Mouse (Mus musculus) kidney, adult 9 months (tissue): ENCODE results near the gene Clec4b2.
A peak's percentile ranks its signal among the peaks of the same experiment; 100 is the strongest.
"Not testable (repeated sequence)": the region's sequence is repeated elsewhere in the genome, so short reads cannot be mapped to it uniquely, and the experiment has no call there.

ENCODE experiments used
- DNase-seq: peaks from one replicate; pipeline ENCODE4 v3.0.0; 2022

Gene Clec4b2

DNA sequence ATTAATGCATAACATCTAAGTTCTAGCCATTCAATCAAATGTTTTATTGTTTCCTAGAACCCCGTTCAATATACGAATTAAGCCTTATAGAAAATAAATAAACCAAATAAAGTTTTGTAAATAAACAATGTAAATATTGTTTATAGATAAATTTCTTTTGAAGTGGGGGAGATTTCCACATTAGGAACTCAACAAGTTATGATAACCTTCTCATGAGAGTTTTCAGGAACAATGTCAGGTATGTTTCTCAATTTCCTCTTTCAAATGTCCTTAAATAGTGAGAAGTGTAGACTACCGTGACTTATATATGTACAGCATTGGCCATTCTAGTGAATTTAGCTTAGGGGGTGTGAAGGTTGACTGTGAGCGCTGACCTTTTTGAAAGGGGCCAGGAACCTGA lies at the start of gene Clec4b2:
Clec4b2 (plus strand) TSS at position 301 of the 400 bp plus-strand sequence.
- no peak for DNase-seq

DNA sequence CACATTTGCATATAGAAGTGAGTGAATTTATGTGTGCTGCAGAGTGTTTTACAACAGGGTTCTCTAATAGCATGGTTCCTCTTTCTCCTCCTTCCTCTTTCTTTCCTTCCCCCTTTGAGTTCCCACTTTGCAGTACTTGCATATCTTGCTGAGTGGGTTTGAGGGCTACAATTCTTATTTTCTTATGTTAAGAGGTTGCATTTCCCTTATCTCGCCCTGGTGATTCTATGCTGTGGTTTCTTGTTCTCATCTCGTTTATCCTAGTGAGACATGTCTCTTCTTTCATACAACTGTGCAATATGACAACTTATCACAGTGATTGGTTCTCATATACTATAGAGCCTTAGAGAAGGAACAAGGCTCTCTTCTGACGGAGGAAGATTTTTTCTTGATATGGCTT lies 49.5 kb upstream of the Clec4b2 start:
- peak; percentile 15 for DNase-seq

DNA sequence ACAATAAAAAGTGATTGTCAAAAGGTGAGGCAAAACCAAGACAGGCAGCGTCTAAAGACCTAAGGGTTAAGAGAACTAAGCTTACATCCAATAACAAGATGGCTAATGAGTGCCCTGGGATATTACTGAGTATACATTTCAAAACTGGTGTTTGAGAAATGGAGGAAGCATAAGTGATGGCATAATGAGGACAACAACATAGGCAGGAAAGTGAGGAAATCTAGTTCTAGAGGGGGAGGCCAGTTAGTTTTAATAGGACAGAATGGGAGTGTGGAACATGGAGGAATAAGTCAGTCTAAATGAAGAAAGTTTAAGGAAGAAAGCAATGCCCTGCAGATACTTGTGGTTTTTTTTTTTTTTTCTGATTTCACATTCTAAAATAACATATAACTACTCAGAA lies 45.5 kb upstream of the Clec4b2 start:
- no peak for DNase-seq

DNA sequence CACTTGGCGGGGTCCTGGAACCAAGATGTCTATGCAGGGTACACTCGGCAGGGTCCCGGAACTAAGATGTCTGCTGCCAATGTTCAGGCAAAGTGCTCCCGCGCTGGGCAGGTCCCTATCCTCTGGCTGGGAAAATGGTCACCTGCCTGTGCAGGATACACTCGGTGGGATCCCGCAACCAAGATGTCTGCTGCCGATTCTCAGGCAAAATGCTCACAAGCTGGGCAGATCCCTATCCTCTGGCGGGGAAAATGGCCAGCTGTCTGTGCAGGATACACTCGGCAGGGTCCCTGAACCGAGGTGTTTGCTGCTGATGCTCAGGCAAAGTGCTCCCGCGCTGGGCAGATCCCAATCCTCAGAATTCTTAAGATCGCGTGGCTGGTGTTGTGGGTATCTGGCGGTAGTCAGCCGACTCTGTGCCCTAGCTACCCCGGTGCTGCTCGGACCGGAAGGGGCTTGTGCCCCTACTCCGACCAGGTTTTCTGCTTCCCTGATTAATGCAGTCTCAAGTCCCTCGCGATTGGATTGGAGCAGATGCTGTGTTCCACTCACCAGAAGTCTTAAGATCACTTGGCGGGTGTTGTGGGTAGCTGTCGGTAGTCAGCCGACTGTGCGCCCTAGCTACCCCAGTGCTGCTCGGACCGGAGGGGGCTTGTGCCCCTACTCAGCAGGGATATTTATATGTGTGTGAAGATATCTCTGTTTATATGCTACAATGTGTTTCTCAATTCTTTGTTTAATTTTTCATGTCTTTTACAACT lies 34.7 kb upstream of the Clec4b2 start:
- DNase-seq, result not testable (repeated sequence)

DNA sequence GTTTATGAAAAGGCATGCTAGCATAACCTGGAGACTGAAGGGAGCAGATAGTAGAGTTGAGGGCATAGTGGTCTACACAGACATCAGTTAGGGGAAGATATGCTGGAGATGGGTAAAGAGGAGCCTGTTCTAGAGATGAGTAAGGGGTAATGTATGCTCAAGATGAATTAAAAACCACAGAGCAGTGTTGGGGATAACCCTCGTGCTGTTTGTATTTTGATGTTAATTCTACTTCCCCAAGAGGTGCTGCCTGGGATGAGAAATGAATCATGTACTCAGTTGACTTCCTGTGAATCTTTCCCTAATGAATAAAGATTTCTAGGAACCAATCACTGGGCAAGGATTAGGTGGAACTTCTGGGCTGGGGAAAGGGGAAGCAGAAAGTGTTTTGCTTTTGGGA lies 2.6 kb upstream of the Clec4b2 start:
- no peak for DNase-seq

DNA sequence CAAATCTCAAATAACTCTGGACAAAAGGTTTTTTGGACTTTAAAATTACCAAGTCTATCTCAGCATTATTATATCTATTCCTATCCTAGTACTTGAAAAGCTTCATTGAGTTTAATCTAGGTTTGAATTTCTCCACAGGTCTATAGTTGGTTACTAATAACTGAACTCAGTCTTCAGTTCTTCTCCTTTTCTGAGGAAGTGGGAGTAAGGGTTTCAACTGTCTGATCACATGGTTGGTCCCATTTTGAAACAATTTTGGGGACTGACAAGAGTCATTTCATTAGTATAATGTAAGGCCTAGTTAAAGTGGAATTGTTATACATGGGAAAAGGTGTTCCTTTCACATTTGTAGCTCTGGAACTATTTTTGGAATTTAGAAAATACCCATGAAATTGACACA lies 1.7 kb upstream of the Clec4b2 start:
- no peak for DNase-seq

DNA sequence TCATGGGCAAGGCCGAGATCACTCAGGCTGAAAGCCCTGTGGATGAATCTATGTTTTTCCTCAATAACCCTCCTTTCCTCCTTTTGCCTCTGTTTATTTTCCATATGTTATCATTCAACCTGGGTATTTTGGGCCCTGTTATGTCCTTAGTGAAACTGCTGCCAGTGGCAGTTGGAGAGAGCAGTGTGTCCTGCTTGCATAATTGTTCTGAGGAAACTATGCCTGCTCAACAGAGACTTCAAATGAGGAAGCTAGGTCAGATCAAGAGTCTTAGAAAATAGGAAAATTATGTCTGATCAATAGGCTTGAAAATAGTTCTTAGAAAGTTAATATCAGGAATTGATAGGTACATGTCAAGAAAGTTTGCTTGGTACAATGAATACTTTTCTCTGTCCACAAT lies 2.9 kb downstream of the Clec4b2 start:
- DNase-seq, result no peak

DNA sequence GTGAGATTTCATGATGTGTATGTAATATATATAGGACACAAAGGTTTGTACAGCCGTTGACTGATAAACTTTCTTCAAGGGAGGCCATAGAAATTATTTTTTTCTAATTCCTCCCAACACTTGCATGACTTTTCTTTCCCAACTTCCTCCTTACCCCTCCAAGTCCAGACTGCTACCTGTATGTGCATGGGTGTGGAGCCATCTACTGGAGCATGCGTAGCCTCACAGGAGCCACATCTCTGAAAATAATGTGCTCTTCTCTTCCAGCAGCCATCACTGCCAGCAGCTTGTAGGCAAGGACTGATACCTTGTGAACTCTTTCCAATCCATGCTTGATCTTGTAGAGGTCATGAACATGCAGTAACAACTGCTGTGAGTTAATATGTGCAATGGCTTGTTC lies 12.2 kb downstream of the Clec4b2 start:
- DNase-seq, result peak; percentile 14

DNA sequence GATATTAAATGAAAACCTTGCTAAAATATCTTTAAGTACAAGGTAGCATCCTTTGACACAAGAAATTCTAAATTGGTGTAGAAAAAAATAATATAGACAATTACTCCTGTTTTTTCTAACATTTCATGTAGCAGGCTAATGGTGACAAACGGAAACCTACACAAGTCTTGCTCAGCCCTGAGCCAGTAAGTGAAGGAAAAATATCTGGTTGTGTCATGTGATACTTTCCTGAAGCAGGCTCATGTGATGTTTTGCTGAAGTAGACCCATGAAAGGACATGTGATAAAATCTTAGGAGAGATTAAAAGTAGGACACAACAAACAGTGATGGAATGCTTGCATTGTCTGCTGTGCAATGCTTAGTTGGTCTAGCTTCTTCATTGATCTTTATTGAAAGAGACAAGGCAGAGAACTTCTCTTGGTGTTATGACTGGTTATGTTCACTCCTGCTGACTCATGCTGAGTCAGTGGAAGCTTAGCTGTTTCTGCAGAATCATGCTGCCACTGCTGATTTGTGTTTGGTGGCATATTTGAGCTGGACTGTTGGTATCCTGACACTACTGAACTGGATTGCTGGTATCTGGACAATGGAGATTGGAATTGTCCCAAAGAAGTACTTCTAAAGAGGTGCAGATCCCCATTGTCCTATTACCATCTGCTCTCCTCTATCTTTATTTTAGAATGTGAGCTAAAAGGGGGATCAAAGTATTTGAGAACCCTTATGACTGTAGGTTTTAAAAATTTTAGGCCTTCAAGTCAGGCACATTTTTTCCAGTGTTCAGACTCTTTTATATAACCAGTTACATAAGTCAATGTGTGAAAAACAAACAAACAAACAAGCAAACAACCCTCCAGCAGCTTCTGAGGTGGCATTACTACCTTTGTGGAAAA lies 34.7 kb downstream of the Clec4b2 start:
- no peak for DNase-seq

DNA sequence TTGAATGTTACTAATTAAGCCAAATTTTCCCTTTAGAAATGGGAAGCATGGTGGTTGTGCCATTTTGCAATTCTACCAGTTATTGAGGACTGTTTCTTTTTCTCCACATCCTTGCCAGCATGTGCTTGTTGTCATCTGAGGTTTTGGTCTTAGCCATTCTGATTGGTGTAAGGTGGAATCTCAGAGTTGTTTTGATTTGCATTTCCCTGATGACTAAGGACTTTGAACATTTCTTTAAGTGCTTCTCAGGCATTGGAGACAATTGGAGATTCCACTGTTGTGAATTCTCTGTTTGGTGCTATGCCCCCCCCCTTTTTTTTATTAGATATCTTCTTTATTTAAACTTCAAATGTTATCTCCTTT lies 35.4 kb downstream of the Clec4b2 start:
- not testable (repeated sequence) for DNase-seq

DNA sequence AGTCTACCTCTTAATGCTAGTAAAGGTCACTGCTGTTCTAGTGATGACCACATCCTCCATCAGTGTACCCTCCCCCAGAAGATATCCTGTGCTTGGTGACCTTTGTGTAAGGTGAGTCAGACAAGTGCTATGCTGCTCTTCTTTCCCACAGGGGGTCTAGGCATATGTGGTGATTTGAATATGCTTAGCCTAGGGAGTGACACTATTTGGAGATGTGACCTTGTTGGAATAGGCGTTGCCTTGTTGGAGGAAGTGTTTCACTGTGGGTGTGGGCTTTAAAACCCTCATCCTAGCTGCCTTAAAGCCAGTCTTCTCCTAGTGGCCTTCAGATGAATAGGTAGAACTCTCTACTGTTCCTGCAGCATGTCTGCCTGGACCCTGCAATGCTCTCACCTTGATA lies 39.0 kb downstream of the Clec4b2 start:
- no peak for DNase-seq

DNA sequence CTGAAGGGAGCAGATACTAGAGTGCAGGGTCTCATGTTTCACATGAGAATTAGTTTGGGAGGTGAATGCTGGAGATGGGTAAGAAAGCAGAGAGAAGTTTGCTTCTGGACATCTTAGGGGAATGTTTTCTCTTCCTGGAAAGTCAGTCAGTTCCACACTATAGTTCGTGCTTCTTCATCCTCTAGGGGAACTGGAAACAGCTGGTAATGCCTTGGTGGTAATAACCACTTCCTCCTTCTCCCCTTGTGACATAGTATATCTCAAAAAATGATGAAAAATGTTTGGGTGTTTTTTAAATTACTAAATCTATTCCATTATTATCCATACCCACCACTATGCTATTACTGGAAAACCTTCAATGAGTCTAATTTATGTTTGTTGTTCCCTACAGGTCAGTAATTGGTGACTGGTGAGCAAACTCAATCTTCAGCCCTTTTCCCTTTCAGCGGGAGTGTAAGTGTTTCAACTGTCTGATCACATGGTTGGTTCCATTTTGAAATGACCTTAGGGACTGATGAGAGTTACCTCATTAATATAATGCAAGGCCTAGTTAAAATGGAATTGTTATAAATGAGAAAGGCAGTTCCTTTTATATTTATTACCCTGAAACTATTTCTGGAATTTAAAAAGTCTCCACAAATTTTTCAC lies 55.0 kb downstream of the Clec4b2 start:
- peak; percentile 3 for DNase-seq

DNA sequence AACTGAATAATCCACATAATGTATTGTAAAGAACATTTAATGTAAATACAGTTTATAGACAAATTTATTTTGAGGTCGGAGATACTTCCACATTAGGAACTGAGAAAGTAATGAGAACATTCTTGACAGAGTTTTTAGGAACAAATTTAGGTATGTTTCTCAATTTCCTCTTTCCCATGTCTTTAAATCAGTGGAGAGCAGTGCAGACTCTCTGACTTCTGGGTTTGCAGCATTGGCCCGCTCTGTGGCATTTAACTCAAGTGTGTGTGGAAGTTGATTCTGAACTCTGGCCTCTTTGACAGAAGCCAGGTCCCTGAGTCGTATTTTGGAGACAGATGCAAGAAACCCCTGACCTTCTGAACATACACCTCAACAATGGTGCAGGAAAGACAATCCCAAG lies 57.0 kb downstream of the Clec4b2 start, which contains the start of gene Clec4n:
Clec4n (plus strand) TSS at position 200 of the 400 bp plus-strand sequence.
- DNase-seq, result no peak

DNA sequence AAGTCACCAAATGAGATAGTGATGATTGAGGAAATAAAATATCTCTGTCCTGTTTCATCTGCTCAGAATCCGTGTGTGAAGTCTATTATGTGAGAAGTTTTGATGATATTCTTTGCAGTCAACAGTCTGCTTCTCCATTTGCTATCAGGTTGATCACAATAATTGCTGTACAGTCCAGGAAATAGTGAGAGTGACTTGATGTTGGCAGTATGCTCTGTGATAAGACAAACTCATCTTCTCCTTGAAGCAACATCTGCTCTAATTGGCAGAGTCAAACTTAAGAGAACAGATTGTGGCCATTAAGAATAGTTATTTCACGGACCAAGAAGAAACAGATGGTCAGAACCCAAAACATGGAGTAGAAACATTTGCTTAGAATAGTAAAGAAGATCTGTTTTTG lies 58.5 kb downstream of the Clec4b2 start:
- no peak for DNase-seq

DNA sequence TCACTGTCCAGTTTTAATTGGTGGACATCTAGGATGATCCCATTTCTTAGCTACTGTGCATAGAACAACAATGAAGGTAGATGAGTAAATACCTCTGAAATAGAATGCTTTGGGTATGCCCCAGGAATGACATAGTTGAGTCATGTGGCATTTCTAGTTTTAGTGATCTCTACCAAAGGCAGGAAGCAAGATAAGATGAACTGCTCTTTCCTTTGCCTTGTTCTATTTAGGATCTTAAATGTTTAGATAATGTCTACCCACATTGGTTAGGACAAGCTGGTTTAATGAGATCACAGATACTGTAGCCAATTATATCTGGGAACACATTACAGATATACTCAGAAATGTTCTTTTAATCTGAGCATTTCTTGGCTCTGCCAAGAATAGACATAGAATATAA lies 64.9 kb downstream of the Clec4b2 start:
- no peak for DNase-seq

DNA sequence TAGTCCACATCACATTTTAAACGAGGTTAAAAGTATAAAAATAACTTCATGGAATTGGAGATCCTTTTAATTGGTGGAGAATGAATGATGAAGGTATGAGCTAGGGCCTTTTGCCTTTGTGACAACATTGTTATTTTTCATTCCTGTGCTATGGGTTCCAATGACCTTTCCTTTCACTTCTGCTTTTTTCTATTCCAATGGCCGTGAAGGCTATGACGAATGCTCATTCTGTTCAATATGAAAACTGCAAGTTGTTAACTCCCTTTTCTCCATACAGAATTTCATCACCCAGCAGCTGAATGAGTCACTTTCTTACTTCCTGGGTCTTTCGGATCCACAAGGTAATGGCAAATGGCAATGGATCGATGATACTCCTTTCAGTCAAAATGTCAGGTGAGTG lies 71.5 kb downstream of the Clec4b2 start:
- DNase-seq, result no peak

DNA sequence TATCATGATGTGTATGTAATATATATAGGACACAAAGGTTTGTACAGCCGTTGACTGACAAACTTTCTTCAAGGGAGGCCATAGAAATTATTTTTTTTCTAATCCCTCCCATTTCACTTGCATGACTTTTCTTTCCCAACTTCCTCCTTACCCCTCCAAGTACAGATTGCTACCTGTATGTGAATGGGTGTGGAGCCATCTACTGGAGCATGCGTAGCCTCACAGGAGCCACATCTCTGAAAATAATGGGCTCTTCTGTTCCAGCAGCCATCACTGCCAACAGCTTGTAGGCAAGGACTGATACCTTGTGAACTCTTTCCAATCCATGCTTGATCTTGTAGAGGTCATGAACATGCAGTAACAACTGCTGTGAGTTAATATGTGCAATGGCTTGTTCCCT lies 76.2 kb downstream of the Clec4b2 start:
- DNase-seq, result not testable (repeated sequence)

DNA sequence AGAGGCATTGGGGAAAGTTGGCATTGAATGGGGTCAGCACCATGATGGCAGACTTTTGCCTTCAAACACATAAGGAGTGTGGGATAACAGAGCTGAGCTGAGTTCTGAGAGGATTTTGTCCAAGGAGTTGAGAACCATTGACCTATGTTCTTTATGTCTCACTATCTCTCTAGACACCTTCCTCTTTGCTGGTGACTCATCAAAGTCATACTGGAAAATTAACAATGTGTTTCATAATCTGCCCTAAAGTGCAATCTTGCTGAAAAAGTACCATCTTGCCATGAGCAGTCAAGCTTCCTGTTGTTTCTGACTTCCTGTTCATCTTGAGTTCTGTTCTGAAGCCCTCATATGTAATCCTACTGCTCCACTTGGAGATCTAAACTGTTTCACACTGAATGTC lies 80.0 kb downstream of the Clec4b2 start:
- no peak for DNase-seq
